In the genomic region with DNA sequence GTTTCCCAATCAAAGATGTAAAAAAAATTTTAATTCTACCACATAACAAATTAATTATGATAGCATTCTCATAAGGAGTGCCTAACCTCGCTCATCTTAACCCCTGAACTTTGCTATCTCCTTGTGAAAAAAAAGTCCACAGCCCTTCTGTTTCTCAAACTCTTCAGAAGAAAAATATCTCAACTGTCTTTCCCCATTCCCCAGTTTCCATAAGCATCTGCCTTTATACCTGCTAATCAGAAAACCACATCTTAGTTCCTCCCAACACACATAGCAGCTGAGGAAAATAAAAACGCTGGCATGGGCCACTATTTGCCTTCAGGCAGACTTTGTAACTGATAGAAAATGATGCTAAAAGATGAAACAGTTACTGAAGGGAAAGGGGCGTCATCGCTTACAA, we compare ENCODE assay signal across 20 mouse cellular contexts. TPM values are rescaled to one million over a fixed set of nuclear protein-coding genes. Genes with fewer than 3 reads are reported as not detected.
DNase-seq lines count a peak whose midpoint lies in the region; ATAC-seq and TF ChIP-seq lines count a peak whose summit lies in the region.
"Had no signal": no experiment of that assay in that cellular context is flagged by ENCODE, and none has a peak within 500 bp of the region (broad histone marks: within the 10 kb centered on the region; RNA-seq: fewer than 3 reads in every experiment).

No protein-coding gene starts in this region.

- no peaks in the 10 kb centered on the region for H3K9me3 ChIP-seq in erythroblast, embryonic 14.5 days (ENCODE audit: control insufficient read depth, low read length)
- no peaks in the 10 kb centered on the region for H3K9me3 ChIP-seq in liver, embryonic 11.5 days (ENCODE audit: control insufficient read depth, low read length)
- H3K9me3 ChIP-seq in liver, postnatal 0 days (ENCODE audit: low read length), result no peaks in the 10 kb centered on the region
- H3K9me3 ChIP-seq in hindbrain, embryonic 11.5 days (ENCODE audit: control insufficient read depth, low read length), result no peaks in the 10 kb centered on the region
- H3K9me3 ChIP-seq: forebrain, embryonic 15.5 days; hindbrain, embryonic 12.5 days; midbrain, embryonic 10.5 days; neural tube, embryonic 15.5 days; stomach, embryonic 15.5 days had no signal

- DNase-seq in liver, adult 2 months (ENCODE audit: extremely low read depth, low read depth, low spot score), result no peak
- DNase-seq in liver, result no peak
- DNase-seq in liver, embryonic 11.5 days (ENCODE audit: low spot score), result no peak
- DNase-seq in liver, postnatal 0 days, result no peak
- DNase-seq in testis, postnatal 14 days (ENCODE audit: low spot score), result no peak
- no peak for DNase-seq in hindbrain, embryonic 11.5 days (ENCODE audit: low spot score)
- DNase-seq: cerebellum, adult 8-10 months; cerebellum, postnatal 36 days; gastrocnemius, postnatal 36 days; kidney, postnatal 36 days; thymus, adult 18-20 months had no signal

- no peaks in the 10 kb centered on the region for H3K27me3 ChIP-seq in erythroblast, embryonic 14.5 days (ENCODE audit: control insufficient read depth)
- no peaks in the 10 kb centered on the region for H3K27me3 ChIP-seq in liver, adult 2 months (ENCODE audit: control insufficient read depth, insufficient read depth, low read length)
- H3K27me3 ChIP-seq in liver, embryonic 11.5 days (replicated peaks; ENCODE audit: control insufficient read depth, insufficient read depth, low read length), result no peaks in the 10 kb centered on the region
- no peaks in the 10 kb centered on the region for H3K27me3 ChIP-seq in liver, postnatal 0 days (ENCODE audit: insufficient read depth, low read length)
- no peaks in the 10 kb centered on the region for H3K27me3 ChIP-seq in hindbrain, embryonic 11.5 days (ENCODE audit: control insufficient read depth, insufficient read depth, low read length)
- H3K27me3 ChIP-seq: forebrain, embryonic 15.5 days; hindbrain, embryonic 12.5 days; neural tube, embryonic 15.5 days; Patski; stomach, embryonic 15.5 days had no signal

- no peak for TF ChIP-seq EP300 in liver, postnatal 0 days (IDR thresholded peaks at IDR 0.05; ENCODE audit: low read depth)

- peak overlapping the region; percentile 60 for H3K4me2 ChIP-seq in liver, embryonic 11.5 days
- H3K4me2 ChIP-seq in liver, postnatal 0 days (ENCODE audit: low read depth, low read length), result peak overlapping the region; percentile 59
- no peak overlapping the region for H3K4me2 ChIP-seq in hindbrain, embryonic 11.5 days (replicated peaks; ENCODE audit: low read depth, low read length)
- H3K4me2 ChIP-seq: forebrain, embryonic 15.5 days; hindbrain, embryonic 12.5 days; neural tube, embryonic 15.5 days; stomach, embryonic 15.5 days had no signal

- no peak for TF ChIP-seq CTCF in liver, adult 2 months (IDR thresholded peaks at IDR 0.05; ENCODE audit: low read depth, low read length)
- TF ChIP-seq CTCF in liver, postnatal 0 days (IDR thresholded peaks at IDR 0.05; ENCODE audit: low read depth), result no peak

- no peak overlapping the region for H3K9ac ChIP-seq in liver, adult 2 months (ENCODE audit: low read depth, low read length)
- no peak overlapping the region for H3K9ac ChIP-seq in liver, embryonic 11.5 days (ENCODE audit: low read depth, low read length)
- H3K9ac ChIP-seq in liver, postnatal 0 days (replicated peaks), result no peak overlapping the region
- no peak overlapping the region for H3K9ac ChIP-seq in hindbrain, embryonic 11.5 days (ENCODE audit: low read depth, low read length)
- H3K9ac ChIP-seq: forebrain, embryonic 15.5 days; hindbrain, embryonic 12.5 days; neural tube, embryonic 15.5 days; stomach, embryonic 15.5 days had no signal

- H3K27ac ChIP-seq in liver, adult 2 months (replicated peaks; ENCODE audit: insufficient read depth, low read depth, low read length), result peak overlapping the region; percentile 79
- peak overlapping the region; percentile 84 for H3K27ac ChIP-seq in liver, embryonic 11.5 days (ENCODE audit: low read depth, low read length)
- H3K27ac ChIP-seq in liver, postnatal 0 days (ENCODE audit: low read depth), result peak overlapping the region; percentile 95
- no peak overlapping the region for H3K27ac ChIP-seq in hindbrain, embryonic 11.5 days (ENCODE audit: low read depth, low read length)
- H3K27ac ChIP-seq: forebrain, embryonic 15.5 days; hindbrain, embryonic 12.5 days; midbrain, embryonic 10.5 days; neural tube, embryonic 15.5 days; stomach, embryonic 15.5 days had no signal

- no peak for ATAC-seq in erythroblast, adult 5-6 weeks (replicated peaks; ENCODE audit: low FRiP score, poor library complexity, severe bottlenecking)
- ATAC-seq in liver, embryonic 11.5 days (replicated peaks; ENCODE audit: low FRiP score), result no peak
- ATAC-seq in liver, postnatal 0 days, result no peak
- no peak for ATAC-seq in hindbrain, embryonic 11.5 days (ENCODE audit: low FRiP score)
- ATAC-seq: forebrain, embryonic 15.5 days; intestine, postnatal 0 days; Patski had no signal

- TF ChIP-seq POLR2A in liver, adult 2 months (IDR thresholded peaks at IDR 0.05; ENCODE audit: extremely low read depth, insufficient read depth, low read length), result no peak

- peak overlapping the region; percentile 56 for H3K4me3 ChIP-seq in erythroblast, embryonic 14.5 days (replicated peaks)
- no peak overlapping the region for H3K4me3 ChIP-seq in liver, adult 2 months (ENCODE audit: insufficient read depth, low read depth, low read length)
- no peak overlapping the region for H3K4me3 ChIP-seq in liver, embryonic 11.5 days (ENCODE audit: low read depth, low read length)
- no peak overlapping the region for H3K4me3 ChIP-seq in liver, postnatal 0 days (ENCODE audit: low read depth, low read length)
- H3K4me3 ChIP-seq in hindbrain, embryonic 11.5 days (ENCODE audit: low read depth, low read length), result no peak overlapping the region
- H3K4me3 ChIP-seq: forebrain, embryonic 15.5 days; hindbrain, embryonic 12.5 days; midbrain, embryonic 10.5 days; neural tube, embryonic 15.5 days; stomach, embryonic 15.5 days had no signal

- WGBS in liver, adult 2 months, result 40% methylated on average over 4 of the region's 4 CpGs
- 61% methylated on average over 4 of the region's 4 CpGs for WGBS in liver, embryonic 11.5 days
- WGBS in liver, postnatal 0 days (ENCODE audit: insufficient replicate concordance), result 56% methylated on average over 4 of the region's 4 CpGs
- 91% methylated on average over 4 of the region's 4 CpGs for WGBS in hindbrain, embryonic 11.5 days

- H3K4me1 ChIP-seq in erythroblast, embryonic 14.5 days (ENCODE audit: control insufficient read depth), result peaks cover 93% of the 10 kb centered on the region
- H3K4me1 ChIP-seq in liver, adult 2 months (ENCODE audit: control insufficient read depth, insufficient read depth, low read length), result peaks cover 16% of the 10 kb centered on the region
- H3K4me1 ChIP-seq in liver, embryonic 11.5 days (replicated peaks; ENCODE audit: control insufficient read depth, insufficient read depth, low read length), result peaks cover 18% of the 10 kb centered on the region
- H3K4me1 ChIP-seq in liver, postnatal 0 days (ENCODE audit: insufficient read depth), result peaks cover 23% of the 10 kb centered on the region
- H3K4me1 ChIP-seq in hindbrain, embryonic 11.5 days (replicated peaks; ENCODE audit: control insufficient read depth, insufficient read depth, low read length), result no peaks in the 10 kb centered on the region
- H3K4me1 ChIP-seq: forebrain, embryonic 15.5 days; hindbrain, embryonic 12.5 days; neural tube, embryonic 15.5 days; stomach, embryonic 15.5 days had no signal

- H3K79me2 ChIP-seq in liver, adult 2 months (ENCODE audit: control insufficient read depth, insufficient read depth, low read length), result peaks cover 24% of the 10 kb centered on the region; the same call in 1 of the 2 replicates

- peaks cover 91% of the 10 kb centered on the region for H3K36me3 ChIP-seq in erythroblast, embryonic 14.5 days (ENCODE audit: control insufficient read depth)
- H3K36me3 ChIP-seq in liver, adult 2 months (ENCODE audit: control insufficient read depth, insufficient read depth, low read length), result no peaks in the 10 kb centered on the region
- no peaks in the 10 kb centered on the region for H3K36me3 ChIP-seq in liver, embryonic 11.5 days (ENCODE audit: control insufficient read depth, insufficient read depth, low read length)
- no peaks in the 10 kb centered on the region for H3K36me3 ChIP-seq in liver, postnatal 0 days (replicated peaks; ENCODE audit: insufficient read depth, low read length)
- no peaks in the 10 kb centered on the region for H3K36me3 ChIP-seq in hindbrain, embryonic 11.5 days (ENCODE audit: control insufficient read depth, insufficient read depth, low read length)
- H3K36me3 ChIP-seq: forebrain, embryonic 15.5 days; hindbrain, embryonic 12.5 days; midbrain, embryonic 10.5 days; neural tube, embryonic 15.5 days; stomach, embryonic 15.5 days had no signal

RNA-seq across cellular contexts. Expression of gene Slc16a10, which starts 17.5 kb away (rescaled TPM):
- 9.7 and 11.1 TPM in 2 replicates for polyA plus RNA-seq in erythroblast, embryonic 14.5 days (2012)
- total RNA-seq in erythroblast, adult 5-6 weeks (2015; ENCODE audit: low replicate concordance), result 440 and 459 TPM in 2 replicates
- 461 and 469 TPM in 2 replicates for total RNA-seq in erythroblast, adult 5-6 weeks (2017; ENCODE audit: low replicate concordance)
- 72.2 and 76.0 TPM in 2 replicates for total RNA-seq in liver, adult 2 months (2014; rRNA removed)
- polyA plus RNA-seq in liver, adult 2 months (2012; rRNA removed), result 55.4 and 61.4 TPM in 2 replicates
- 46.9 and 49.2 TPM in 2 replicates for polyA plus RNA-seq in liver, embryonic 11.5 days (2014; fragmentation: Nextera tagmentation; extraction: Ambion mirVana)
- polyA plus RNA-seq in liver, postnatal 0 days (2015; fragmentation: Nextera tagmentation; extraction: Ambion mirVana), result 20.2 and 22.1 TPM in 2 replicates
- polyA plus RNA-seq in hindbrain, embryonic 11.5 days (2014; fragmentation: Nextera tagmentation; extraction: Ambion mirVana), result 8.6 and 8.9 TPM in 2 replicates
